Comparison of ENCODE assay signal across 7 mouse cellular contexts in genomic region chr9:83924356-83924755, GRCm38 (mm10). TPM values are rescaled to one million over a fixed set of nuclear protein-coding genes. Genes with fewer than 3 reads are reported as not detected.
DNase-seq lines count a peak whose midpoint lies in the region; ATAC-seq and TF ChIP-seq lines count a peak whose summit lies in the region.

No protein-coding gene starts in this region.

- WGBS in lung, embryonic 16.5 days, result 84% methylated on average over 5 of the region's 5 CpGs
- WGBS in lung, adult 2 months, result 83% methylated on average over 5 of the region's 5 CpGs
- 88% methylated on average over 5 of the region's 5 CpGs for WGBS in forebrain, embryonic 14.5 days
- 81% methylated on average over 5 of the region's 5 CpGs for WGBS in limb, embryonic 11.5 days
- 91% methylated on average over 5 of the region's 5 CpGs for WGBS in stomach, embryonic 14.5 days

- H3K9ac ChIP-seq in lung, embryonic 16.5 days (ENCODE audit: low read length), result no peak overlapping the region; the same call in 1 of the 2 replicates
- H3K9ac ChIP-seq in forebrain, embryonic 14.5 days (ENCODE audit: low read length), result no peak overlapping the region; the same call in 1 of the 2 replicates
- no peak overlapping the region for H3K9ac ChIP-seq in limb, embryonic 11.5 days (ENCODE audit: low read length)
- 0 out of 2 replicates have a peak overlapping the region, but pooled peaks have one; percentile 57 for H3K9ac ChIP-seq in stomach, embryonic 14.5 days (replicated peaks; ENCODE audit: low read depth, low read length)

- no peak for TF ChIP-seq POLR2A in lung, adult 2 months (IDR thresholded peaks at IDR 0.05; ENCODE audit: borderline replicate concordance, extremely low read depth, low read depth, low read length)

- peaks cover 2% of the 10 kb centered on the region; the same call in 1 of the 2 replicates for H3K4me1 ChIP-seq in lung, embryonic 16.5 days (replicated peaks; ENCODE audit: control insufficient read depth, insufficient read depth, low read length)
- no peaks in the 10 kb centered on the region for H3K4me1 ChIP-seq in lung, adult 2 months (ENCODE audit: control insufficient read depth, insufficient read depth, low read length)
- H3K4me1 ChIP-seq in forebrain, embryonic 14.5 days (ENCODE audit: control insufficient read depth, insufficient read depth, low read length), result no peaks in the 10 kb centered on the region
- H3K4me1 ChIP-seq in limb, embryonic 11.5 days (ENCODE audit: control insufficient read depth, insufficient read depth, low read length), result no peaks in the 10 kb centered on the region
- peaks cover 4% of the 10 kb centered on the region; the same call in 1 of the 2 replicates for H3K4me1 ChIP-seq in stomach, embryonic 14.5 days (ENCODE audit: control insufficient read depth, insufficient read depth, low read length)

- DNase-seq in lung, adult 2 months, result no peak
- DNase-seq in forebrain, embryonic 14.5 days (ENCODE audit: low spot score), result no peak
- no peak for DNase-seq in limb, embryonic 11.5 days (ENCODE audit: low spot score)
- DNase-seq in gastrocnemius, postnatal 25 days, result no peak
- DNase-seq in T-cell, adult 2 months (ENCODE audit: low spot score), result no peak

- H3K27me3 ChIP-seq in lung, embryonic 16.5 days (ENCODE audit: control insufficient read depth, insufficient read depth, low read depth, low read length), result no peaks in the 10 kb centered on the region
- no peaks in the 10 kb centered on the region for H3K27me3 ChIP-seq in forebrain, embryonic 14.5 days (replicated peaks; ENCODE audit: control insufficient read depth, insufficient read depth, low read length)
- no peaks in the 10 kb centered on the region for H3K27me3 ChIP-seq in limb, embryonic 11.5 days (ENCODE audit: control insufficient read depth, insufficient read depth, low read length)
- H3K27me3 ChIP-seq in stomach, embryonic 14.5 days (ENCODE audit: control insufficient read depth, insufficient read depth, low read length), result no peaks in the 10 kb centered on the region

- peak overlapping the region; percentile 78 for H3K4me2 ChIP-seq in lung, embryonic 16.5 days (ENCODE audit: low read depth, low read length)
- peak overlapping the region; percentile 54 for H3K4me2 ChIP-seq in forebrain, embryonic 14.5 days (ENCODE audit: low read length)
- peak overlapping the region; percentile 59; the same call in 1 of the 2 replicates for H3K4me2 ChIP-seq in limb, embryonic 11.5 days (ENCODE audit: low read depth, severe bottlenecking)
- H3K4me2 ChIP-seq in stomach, embryonic 14.5 days (replicated peaks; ENCODE audit: low read depth, low read length), result peak overlapping the region; percentile 74

- ATAC-seq in lung, embryonic 16.5 days (ENCODE audit: low read depth), result no peak
- no peak for ATAC-seq in forebrain, embryonic 14.5 days
- ATAC-seq in limb, embryonic 11.5 days (ENCODE audit: insufficient number of reproducible peaks, low FRiP score, low TSS enrichment, low read depth), result no peak
- ATAC-seq in stomach, embryonic 14.5 days (ENCODE audit: insufficient number of reproducible peaks, insufficient read depth, low FRiP score, low read depth), result no peak

- no peaks in the 10 kb centered on the region for H3K9me3 ChIP-seq in lung, embryonic 16.5 days (ENCODE audit: control insufficient read depth, low read length)
- H3K9me3 ChIP-seq in forebrain, embryonic 14.5 days (replicated peaks; ENCODE audit: control insufficient read depth, low read length), result no peaks in the 10 kb centered on the region
- no peaks in the 10 kb centered on the region for H3K9me3 ChIP-seq in limb, embryonic 11.5 days (ENCODE audit: control insufficient read depth, low read length)
- no peaks in the 10 kb centered on the region for H3K9me3 ChIP-seq in stomach, embryonic 14.5 days (ENCODE audit: control insufficient read depth, low read depth, low read length)

- no peak for TF ChIP-seq CTCF in lung, adult 2 months (IDR thresholded peaks at IDR 0.05; ENCODE audit: insufficient read depth, low read length)

- H3K4me3 ChIP-seq in lung, embryonic 16.5 days (ENCODE audit: low read length), result peak overlapping the region; percentile 79
- no peak overlapping the region for H3K4me3 ChIP-seq in lung, adult 2 months (replicated peaks; ENCODE audit: extremely low read depth, low read depth, low read length)
- H3K4me3 ChIP-seq in forebrain, embryonic 14.5 days (ENCODE audit: low read depth, low read length), result peak overlapping the region; percentile 62
- peak overlapping the region; percentile 69 for H3K4me3 ChIP-seq in limb, embryonic 11.5 days (ENCODE audit: low read depth, low read length)
- H3K4me3 ChIP-seq in stomach, embryonic 14.5 days (ENCODE audit: low read depth, low read length), result peak overlapping the region; percentile 73

- H3K27ac ChIP-seq in lung, embryonic 16.5 days (ENCODE audit: low read length), result no peak overlapping the region
- no peak overlapping the region for H3K27ac ChIP-seq in forebrain, embryonic 14.5 days (ENCODE audit: low read depth, low read length)
- H3K27ac ChIP-seq in limb, embryonic 11.5 days (replicated peaks; ENCODE audit: low read depth, low read length), result no peak overlapping the region
- H3K27ac ChIP-seq in stomach, embryonic 14.5 days (ENCODE audit: low read length), result no peak overlapping the region

- H3K36me3 ChIP-seq in lung, embryonic 16.5 days (ENCODE audit: control insufficient read depth, insufficient read depth, low read length), result no peaks in the 10 kb centered on the region
- no peaks in the 10 kb centered on the region for H3K36me3 ChIP-seq in forebrain, embryonic 14.5 days (ENCODE audit: control insufficient read depth, insufficient read depth, low read length)
- H3K36me3 ChIP-seq in limb, embryonic 11.5 days (ENCODE audit: control insufficient read depth, insufficient read depth, low read length), result no peaks in the 10 kb centered on the region
- no peaks in the 10 kb centered on the region for H3K36me3 ChIP-seq in stomach, embryonic 14.5 days (ENCODE audit: control insufficient read depth, insufficient read depth, low read length)

RNA-seq across cellular contexts. Expression of gene Bckdhb, which starts 0.6 kb away (rescaled TPM):
- 33.9 and 35.8 TPM in 2 replicates for polyA plus RNA-seq in lung, embryonic 16.5 days (2015; fragmentation: Nextera tagmentation; extraction: Ambion mirVana)
- polyA plus RNA-seq in lung, adult 2 months (2012; rRNA removed), result 10.4 and 13.9 TPM in 2 replicates
- 35.6 and 37.2 TPM in 2 replicates for polyA plus RNA-seq in forebrain, embryonic 14.5 days (2014; fragmentation: Nextera tagmentation; extraction: Ambion mirVana)
- 61.1 and 66.3 TPM in 2 replicates for polyA plus RNA-seq in limb, embryonic 11.5 days (2014; fragmentation: Nextera tagmentation; extraction: Ambion mirVana)
- 50.3 and 55.0 TPM in 2 replicates for polyA plus RNA-seq in stomach, embryonic 14.5 days (2014; fragmentation: Nextera tagmentation; extraction: Ambion mirVana)
- total RNA-seq in gastrocnemius, postnatal 25 days (2021), result 10 to 100 TPM; 32.9 to 37.9 TPM
